Mouse (Mus musculus) cerebellum, postnatal 14 days (tissue): ENCODE measurements around the gene Spred1.

ENCODE experiments used
- DNase-seq, 2 experiments: peaks; one replicate each; pipeline ENCODE4 v3.0.0; 2021; ENCODE audit warnings: mixed read lengths in 2 of 2

Spred1 gene

DNA sequence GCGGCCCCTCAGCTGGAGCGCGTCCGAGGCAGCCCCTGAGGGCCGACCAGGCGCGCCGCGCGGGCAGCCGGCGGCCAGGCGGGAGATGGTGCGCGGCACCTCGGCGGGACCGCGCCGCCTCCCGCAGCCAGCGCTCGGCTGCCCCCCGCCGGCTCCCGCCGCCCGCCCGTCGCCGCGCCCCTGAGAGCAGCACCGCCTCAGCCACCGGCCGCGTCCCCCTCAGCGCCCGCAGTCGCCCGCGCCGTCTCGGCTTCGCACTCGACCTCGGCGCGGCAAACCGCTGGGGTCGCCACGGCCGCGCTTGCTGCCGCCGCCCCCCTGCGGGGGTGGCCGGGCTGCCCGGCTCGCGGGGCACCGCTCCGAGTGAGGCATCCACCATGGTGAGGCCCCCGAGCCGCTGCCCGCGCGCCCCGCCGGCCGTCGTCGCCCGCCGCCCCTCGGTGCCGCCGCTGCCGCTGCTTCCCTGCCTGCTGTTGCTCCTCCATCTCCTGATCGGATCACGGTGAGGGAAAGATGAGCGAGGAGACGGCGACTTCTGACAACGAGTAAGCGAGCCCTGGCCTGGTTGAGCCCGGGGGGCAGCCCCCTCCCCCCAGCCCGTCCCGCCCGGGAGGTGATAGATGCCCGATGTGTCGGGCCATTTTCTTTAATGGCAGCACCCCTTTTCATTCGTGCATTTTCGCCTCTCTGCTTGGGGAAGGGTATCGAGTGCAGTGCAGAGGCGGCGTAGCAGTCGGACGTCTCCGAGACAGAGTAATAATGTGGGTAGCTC, at the start of gene Spred1:
Spred1 (plus strand) TSS at position 163 of the 772 bp plus-strand sequence.
- peak; percentile 52 to 63 for DNase-seq

DNA sequence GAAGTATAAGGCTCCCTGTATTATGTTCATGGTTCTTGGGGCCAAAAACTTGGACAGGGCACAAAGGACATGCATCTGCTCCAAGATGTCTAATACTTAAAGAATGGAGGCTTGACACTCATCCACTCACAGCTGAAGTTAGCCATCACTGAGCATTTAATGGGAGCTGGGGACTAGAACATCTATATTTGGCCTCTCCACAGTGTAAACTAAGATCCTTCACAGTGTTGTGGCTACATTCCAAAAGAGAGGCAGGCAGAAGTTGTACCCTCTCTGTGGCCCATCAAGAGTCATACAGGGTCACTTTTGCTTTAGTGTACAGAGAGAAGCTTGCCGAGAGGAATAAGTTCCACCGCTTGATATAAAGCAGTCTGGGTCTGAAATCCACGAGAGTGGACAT, 49.6 kb upstream of the Spred1 start:
- no peak for DNase-seq

- no peak for DNase-seq
Measured at GRCm38 (mm10) chr2:117078711-117079110, 42.5 kb upstream of the Spred1 start.

- peak; percentile 71 to 80 for DNase-seq
Measured at GRCm38 (mm10) chr2:117079621-117080020, 41.6 kb upstream of the Spred1 start.

DNA sequence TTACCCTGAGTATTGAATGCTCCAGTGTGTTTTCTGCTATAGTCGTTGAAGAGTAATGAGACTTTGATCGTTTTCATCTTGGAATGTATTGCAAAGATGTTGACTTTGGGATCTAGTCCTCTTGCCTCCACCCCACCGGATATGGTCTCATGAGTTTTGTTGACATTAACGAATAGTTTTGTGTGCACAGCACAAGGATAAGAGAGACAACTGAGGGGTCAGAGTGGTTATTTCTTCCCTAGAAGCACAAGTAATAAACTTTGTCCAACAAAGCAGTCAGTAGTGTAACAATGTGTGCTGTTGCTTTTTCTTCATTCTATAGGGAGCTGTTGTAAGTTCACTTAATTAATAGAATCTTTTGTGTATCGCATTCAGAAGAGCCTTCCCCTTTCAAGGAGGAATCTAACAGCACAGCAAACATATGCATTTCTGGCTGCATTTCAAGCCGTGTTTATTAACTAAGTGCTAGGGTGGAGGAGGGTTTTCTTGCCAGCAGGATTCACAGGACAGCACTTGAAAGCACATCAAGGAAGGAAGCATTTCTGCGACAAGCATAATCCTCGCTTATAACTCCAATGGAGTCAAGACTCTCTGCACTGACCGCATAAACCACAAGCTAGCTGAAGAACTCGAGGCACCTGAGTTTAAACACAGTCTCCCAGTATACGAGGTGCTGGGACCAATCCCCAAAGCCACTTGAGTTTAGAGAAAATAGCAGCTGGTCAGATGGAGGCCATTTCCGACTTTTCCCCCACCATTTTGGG, 35.0 kb upstream of the Spred1 start:
- no peak for DNase-seq

DNA sequence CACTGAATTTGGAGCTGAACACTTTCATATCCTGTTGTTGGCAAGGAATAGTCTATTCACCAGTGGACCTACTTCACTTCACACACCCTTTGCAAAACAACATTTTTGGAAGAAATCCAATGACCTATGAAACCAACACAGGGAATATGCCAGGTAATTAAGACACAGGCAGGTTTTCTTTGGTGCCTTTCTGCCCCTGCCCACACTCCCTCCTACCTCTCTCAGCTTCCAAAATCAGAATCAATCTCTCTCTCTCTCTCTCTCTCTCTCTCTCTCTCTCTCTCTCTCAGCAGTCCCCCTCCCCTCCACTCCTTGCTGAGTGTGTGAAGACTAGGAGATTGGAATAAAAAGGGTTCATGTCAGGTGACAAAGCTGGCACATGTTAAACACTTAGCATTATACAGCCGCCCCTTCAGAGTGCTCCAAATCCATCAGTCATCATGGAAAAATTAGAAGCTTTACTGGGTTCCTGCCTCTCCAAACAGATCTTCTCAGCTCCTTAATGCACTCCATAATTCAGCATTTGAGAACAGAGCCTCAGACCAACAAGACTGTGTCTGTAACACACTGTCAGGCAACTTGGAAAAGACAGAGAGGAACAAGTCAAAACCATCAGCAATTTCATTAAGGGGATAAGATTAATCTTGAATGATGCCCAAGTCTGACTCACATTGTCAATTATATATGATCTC, 34.3 kb upstream of the Spred1 start:
- DNase-seq = no peak

DNA sequence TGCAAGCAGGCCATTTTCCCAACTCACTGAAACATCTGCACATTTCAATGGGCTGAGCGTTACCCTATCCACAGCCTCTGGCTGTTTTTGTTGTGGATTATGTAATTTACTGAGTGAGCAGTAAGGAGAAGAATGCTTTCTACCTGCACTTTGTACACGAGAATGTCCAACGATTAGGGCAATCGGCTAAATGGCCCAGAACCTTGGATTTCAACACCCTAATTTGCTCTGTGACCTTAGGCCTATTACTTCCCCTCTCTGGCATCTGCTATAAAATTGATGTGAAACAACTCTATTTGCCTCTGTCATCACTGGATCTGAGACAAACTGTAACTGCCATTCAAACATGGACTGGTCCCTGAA, 33.7 kb upstream of the Spred1 start:
- no peak for DNase-seq

DNA sequence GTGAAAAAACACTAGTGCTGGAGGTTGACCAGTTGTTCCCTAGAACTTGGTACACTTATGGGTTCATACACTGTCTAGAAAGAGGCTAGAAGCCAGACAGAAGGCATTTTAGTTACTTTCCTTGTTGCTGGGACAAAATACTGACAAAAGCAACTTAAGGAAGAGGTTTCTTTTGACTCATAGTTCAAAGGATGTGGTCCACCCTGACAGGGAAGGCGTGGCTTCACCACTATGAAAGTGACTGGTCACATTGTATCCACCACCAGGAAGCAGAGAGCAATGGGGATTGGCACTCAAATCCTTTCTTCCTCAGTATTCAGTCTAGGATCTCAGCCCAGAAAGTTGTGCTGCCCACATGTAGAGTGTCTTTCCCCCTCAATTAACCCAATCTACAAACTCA, 31.7 kb upstream of the Spred1 start:
- DNase-seq = no peak

DNA sequence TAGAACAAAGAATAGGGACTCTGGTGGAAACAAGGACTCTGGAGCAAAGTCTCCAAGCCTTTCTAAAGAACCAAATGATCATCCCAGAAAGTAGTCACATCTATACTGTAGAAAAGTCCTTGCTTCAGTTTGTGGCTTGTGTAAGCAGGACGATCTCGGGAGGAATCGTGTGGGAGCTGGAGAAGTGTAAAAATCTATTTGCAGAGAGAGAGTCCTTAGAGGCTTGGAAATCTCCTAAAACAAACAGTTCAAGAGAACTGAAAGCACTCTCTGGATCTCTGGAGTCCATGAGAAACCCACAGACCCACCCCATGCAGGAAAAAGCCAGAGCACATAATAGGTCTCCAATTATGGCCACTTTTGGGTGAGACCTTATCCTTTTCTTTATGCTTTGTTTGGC, 31.1 kb upstream of the Spred1 start:
- DNase-seq = no peak

- no peak for DNase-seq
Measured at GRCm38 (mm10) chr2:117092946-117093401, 28.2 kb upstream of the Spred1 start.

DNA sequence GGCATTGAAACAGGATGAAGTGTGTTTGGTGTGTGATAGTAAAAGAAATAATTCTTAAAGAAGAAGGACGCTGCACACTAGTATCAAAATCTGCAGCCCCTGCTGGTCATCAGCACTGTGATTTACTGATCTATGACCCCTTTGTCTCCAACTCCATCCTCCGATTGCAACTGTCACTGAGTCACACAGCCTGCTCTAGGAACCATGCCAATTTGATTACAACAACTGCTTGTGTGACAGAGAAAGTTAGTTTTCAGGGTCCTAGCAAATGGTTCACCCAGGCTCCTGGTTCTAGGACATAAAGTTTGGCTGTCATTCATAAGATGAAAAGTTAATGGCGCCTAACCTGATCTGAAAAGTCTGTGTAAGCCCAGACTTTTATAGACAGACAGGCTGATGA, 25.7 kb upstream of the Spred1 start:
- no peak for DNase-seq

- no peak for DNase-seq
Measured at GRCm38 (mm10) chr2:117097305-117097704, 23.9 kb upstream of the Spred1 start.

- DNase-seq = peak in 1 of 2 experiments; percentile 37
Measured at GRCm38 (mm10) chr2:117099316-117099715, 21.9 kb upstream of the Spred1 start.

DNA sequence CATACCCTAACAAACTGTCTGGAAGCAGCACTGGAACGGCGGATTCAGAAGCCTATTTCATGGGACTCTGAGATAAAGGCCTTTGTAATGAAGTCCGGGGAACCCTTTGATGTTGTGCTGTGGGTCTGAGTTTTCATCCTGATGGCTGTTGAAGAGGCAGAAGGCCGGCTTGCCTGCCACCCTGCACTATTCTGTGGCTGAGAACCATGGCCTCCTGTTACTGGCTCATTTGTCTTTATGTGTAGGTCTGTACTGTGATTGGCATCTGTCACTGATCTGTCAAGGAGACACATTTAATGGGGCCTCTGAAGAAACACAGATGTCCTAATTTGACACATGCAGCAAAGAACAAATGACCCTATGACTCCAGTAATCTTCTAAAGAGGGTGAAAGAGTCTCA, 17.7 kb upstream of the Spred1 start:
- DNase-seq = no peak

GRCm38 (mm10) chr2:117105407-117105806, 15.8 kb upstream of the Spred1 start:
- peak; percentile 49 to 61 for DNase-seq

- no peak for DNase-seq
Measured at GRCm38 (mm10) chr2:117108059-117108458, 13.1 kb upstream of the Spred1 start.

- no peak for DNase-seq
Measured at GRCm38 (mm10) chr2:117109296-117109695, 11.9 kb upstream of the Spred1 start.

DNA sequence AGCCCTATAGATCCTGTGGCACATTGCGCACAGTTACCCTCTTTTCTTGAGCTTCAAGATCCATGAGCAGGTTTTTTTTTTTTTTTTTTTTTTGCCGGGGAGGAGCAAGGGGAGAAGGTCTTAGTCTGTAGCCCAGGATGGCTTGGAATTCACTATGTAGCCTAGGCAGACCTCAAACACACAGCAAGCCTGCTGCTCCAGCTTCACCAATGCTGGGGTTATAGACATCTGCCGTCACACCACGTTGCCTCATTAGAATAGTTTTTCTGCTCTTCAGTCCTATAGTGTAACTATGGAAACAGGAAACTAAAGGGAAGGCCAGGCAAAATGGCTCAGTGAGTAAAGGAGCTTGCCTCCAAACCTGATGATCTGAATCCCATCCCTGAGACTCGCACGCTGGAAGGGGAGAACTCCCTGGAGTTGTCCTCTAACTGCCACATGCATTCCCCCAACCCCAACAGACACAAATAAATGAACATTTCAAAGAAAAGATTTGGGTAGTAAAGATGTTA, 10.8 kb upstream of the Spred1 start:
- no peak for DNase-seq

GRCm38 (mm10) chr2:117113262-117113661, 7.9 kb upstream of the Spred1 start:
- DNase-seq = no peak

- DNase-seq = no peak
Measured at GRCm38 (mm10) chr2:117113762-117114161, 7.4 kb upstream of the Spred1 start.

- peak; percentile 51 to 62 for DNase-seq
Measured at GRCm38 (mm10) chr2:117118516-117118915, 2.7 kb upstream of the Spred1 start.

DNA sequence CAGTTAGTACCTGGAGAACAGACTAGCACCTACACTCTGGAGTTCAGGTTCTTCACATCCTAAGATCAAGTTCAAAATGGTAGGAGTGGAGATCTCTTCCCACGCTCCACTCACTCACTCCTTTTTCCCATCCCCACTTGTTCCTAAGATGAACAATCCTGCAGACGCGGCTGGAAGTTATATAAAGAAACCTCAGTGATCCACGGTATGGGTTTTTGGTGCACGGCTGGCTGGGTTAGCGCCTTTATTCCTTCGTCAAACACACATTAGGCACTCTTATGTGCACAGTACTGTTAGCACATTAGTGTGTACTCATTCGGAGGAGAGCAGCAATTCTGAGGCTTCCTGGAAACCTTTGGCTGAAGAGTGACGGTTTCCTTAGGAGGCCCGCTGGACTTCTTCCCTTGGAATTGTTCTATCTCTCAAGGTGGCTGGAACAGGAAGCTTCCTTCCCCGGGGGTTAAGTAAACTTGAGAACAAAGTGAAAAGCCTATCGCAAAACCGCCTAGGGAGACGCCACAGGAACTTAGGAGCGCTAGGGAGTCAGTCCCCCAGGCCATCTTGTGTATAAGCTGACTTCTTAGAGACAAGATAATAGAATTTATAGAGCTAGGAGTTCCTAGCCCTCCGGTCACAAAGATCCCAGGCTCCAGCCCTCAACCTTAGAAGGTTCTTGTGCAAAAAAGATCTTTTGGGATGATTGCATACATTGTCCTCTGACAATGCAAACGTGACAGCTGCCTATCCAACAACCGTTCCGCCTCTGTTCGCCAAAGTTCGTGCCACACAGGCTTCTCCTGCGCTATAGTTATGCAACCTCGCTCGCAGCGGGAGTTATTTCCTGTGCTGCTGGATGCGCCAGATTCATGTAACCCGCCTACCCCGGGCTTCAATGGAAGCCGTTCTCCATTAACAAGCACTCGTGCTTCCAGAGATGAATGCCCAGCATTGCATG, 1.6 kb upstream of the Spred1 start:
- DNase-seq = peak; percentile 88 to 90
